Mouse (Mus musculus): ENCODE data around the gene Wfdc2. TPM values are rescaled to one million over a fixed set of nuclear protein-coding genes. Genes with fewer than 3 reads are reported as not detected.
"Not testable (repeated sequence)": the region's sequence is repeated elsewhere in the genome, so short reads cannot be mapped to it uniquely, and the experiment has no call there.

Wfdc2 gene
- polyA plus RNA-seq, 1 experiment from 2014 or later: 36.0 TPM

DNA sequence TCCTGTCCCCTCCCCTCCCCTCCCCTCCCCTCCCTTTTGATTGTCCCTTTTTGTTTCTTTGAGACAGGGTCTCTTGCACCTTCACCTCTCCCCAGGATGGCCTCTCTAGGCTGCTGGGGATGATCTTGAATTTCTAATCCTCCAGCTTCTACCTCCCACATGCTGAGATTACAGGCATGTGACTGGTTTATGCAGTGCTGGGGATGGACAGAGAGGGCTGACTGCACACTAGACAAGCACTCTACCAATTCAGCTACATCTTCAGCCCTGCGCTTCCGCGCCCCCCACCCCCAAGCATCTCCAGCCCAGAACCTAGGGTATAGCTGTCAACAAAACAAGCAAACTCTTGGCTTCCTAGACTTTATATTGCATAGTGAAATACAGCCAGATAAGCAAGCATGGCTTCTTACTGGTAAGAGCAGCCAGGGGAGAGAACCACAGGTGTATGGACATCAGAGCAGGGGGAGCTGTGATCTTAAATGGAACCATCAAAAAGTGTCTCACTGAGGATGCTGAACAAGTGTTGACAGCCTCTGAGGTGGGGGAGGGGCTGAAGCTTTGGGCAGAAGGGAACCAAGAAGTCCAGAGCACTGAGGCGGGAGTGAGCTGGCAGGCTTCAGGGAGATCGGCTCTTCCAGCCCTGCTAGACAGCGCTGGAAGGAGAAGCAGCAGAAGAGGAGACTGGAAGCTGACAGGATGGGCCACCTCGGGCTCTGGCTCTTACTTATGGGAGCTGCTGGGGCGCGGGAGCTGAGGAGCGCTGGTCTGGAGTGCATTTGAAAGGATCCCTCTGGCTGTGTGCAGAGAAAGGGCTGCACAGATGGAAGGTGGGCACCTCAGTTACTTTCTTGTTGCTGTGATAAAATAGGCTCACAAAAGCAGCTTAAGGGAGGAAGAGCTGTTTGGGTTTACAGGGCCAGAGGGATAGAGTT lies 12.0 kb upstream of the Wfdc2 start:
- peaks cover 11% of the 10 kb centered on the region; the same call in 1 of the 2 replicates for H3K27me3 ChIP-seq
- 27% methylated on average over 10 of the region's 10 CpGs for whole genome bisulfite sequencing
- no peak overlapping the region for H3K27ac ChIP-seq
- ATAC-seq (ENCODE audit: low FRiP score, low read depth): no peak
- no peaks in the 10 kb centered on the region for H3K36me3 ChIP-seq
- H3K9me3 ChIP-seq: no peaks in the 10 kb centered on the region
- H3K9ac ChIP-seq: peak overlapping the region; percentile 43; the same call in 1 of the 2 replicates
- H3K4me2 ChIP-seq (replicated peaks): 0 out of 2 replicates have a peak overlapping the region, but pooled peaks have one; percentile 11
- no peak overlapping the region for H3K4me3 ChIP-seq
- H3K4me1 ChIP-seq: 0 out of 2 replicates have a peak, but pooled peaks cover 6% of the 10 kb centered on the region

DNA sequence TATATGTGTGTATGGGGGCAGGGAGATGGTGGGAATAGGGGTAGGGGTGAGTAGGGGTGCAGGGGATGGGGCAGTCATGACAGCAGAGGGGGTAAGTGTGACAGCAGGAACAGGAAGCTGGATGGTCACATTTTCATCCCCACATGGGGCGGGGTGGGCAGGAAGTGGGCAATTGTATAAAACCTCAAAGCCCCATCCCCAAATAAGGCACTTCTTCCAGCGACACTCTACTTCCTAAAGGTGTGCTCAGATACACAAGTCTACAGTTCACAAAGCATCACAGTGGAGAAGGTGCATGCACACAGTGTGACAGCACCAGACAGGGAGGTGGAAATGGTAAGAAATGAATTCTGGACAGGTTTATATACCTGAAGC lies 11.3 kb upstream of the Wfdc2 start:
- Histone ChIP-seq H3K27ac (no peak overlapping the region), H3K4me3 (no peak overlapping the region), H3K27me3 (peaks cover 11% of the 10 kb centered on the region; the same call in 1 of the 2 replicates), H3K4me2 (replicated peaks) (no peak overlapping the region), H3K4me1 (0 out of 2 replicates have a peak, but pooled peaks cover 6% of the 10 kb centered on the region), H3K36me3 (no peaks in the 10 kb centered on the region), H3K9ac (no peak overlapping the region; the same call in 1 of the 2 replicates), H3K9me3 (no peaks in the 10 kb centered on the region)
- WGBS: 78% methylated on average over 2 of the region's 2 CpGs
- no peak for ATAC-seq (ENCODE audit: low FRiP score, low read depth)

DNA sequence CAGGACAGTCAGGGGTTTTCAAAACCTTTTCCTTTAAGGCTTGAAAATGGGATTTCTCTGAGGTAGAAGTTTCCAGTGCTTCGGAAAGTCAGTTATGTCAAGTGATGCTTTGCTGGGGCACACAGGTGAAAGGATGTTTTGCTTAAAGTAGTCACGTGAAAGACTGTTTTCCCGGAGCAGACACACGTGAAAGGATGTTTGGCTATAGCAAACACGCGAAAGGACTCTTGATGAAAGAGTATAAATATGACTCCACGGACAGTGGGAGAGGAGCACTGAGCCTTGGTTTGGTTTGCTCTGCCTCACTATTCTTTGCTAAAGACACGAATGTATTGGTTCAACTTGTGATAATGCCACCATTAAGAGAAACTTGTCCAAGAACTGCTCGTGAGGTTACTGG lies 10.7 kb upstream of the Wfdc2 start:
- no peaks in the 10 kb centered on the region for H3K9me3 ChIP-seq
- no peak overlapping the region for H3K9ac ChIP-seq
- H3K36me3 ChIP-seq: no peaks in the 10 kb centered on the region
- H3K4me3 ChIP-seq: no peak overlapping the region
- peaks cover 11% of the 10 kb centered on the region; the same call in 1 of the 2 replicates for H3K27me3 ChIP-seq
- H3K4me2 ChIP-seq (replicated peaks): no peak overlapping the region
- H3K4me1 ChIP-seq: 0 out of 2 replicates have a peak, but pooled peaks cover 6% of the 10 kb centered on the region
- ATAC-seq (ENCODE audit: low FRiP score, low read depth): no peak
- 88% methylated on average over 9 of the region's 9 CpGs for WGBS
- no peak overlapping the region for H3K27ac ChIP-seq

DNA sequence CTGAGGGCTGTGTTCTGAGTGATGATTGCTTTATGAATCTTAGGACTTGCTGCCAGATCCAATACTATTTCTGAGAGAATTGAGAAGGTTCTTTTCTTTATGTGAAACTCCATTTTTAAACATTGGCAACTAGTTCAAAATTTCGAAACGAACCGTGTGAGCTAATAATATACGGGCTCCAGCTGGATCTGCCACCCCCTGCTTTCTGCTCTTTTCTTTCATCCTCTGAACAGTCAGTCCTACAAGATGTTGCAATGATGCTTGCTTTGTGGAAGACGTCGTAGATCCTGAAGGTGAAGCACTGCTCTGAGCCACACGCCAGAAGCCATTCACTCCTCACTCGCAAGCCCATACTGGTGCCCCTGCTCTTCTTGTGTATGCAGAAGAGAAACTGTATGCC lies 3.8 kb upstream of the Wfdc2 start:
- no peaks in the 10 kb centered on the region for H3K36me3 ChIP-seq
- peaks cover 12% of the 10 kb centered on the region for H3K27me3 ChIP-seq
- no peak overlapping the region for H3K27ac ChIP-seq
- no peak for ATAC-seq (ENCODE audit: low FRiP score, low read depth)
- H3K4me2 ChIP-seq (replicated peaks): no peak overlapping the region
- no peak overlapping the region for H3K4me3 ChIP-seq
- 79% methylated on average over 8 of the region's 8 CpGs for WGBS
- no peaks in the 10 kb centered on the region for H3K9me3 ChIP-seq
- peaks cover 13% of the 10 kb centered on the region for H3K4me1 ChIP-seq
- H3K9ac ChIP-seq: no peak overlapping the region

DNA sequence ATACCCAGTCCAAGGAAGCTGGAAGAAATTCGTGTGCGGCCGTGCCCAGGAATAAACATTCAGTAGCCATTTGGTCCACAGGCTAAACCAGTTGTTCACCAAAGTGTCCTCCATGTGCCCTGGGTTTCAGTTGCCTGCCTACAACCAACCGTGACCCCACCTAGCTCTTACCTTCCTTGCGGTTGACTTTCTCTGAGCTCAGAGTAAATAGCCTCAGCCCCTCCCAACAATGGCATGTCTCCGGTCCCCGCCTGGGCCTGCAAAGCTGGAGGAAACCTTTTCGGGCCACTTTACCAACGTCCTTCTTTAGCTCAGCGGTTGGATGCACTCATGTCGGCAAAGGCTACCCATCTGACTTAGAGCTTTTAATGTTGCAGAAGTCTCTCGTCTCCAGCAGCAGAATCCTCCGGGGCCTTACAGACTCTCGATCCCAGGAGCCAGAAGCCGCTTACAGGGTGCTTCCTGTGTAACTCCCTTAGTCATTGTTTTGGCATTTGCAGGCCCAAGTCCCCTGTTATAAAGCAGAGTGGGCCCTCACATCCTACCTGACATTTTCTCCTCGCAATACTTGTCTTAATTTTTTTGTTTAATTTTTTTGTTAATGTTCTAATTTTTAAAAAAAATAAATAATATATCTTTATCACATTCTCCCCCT lies 3.1 kb upstream of the Wfdc2 start:
- Histone ChIP-seq H3K4me2 (replicated peaks) (no peak overlapping the region), H3K27me3 (peaks cover 12% of the 10 kb centered on the region), H3K36me3 (no peaks in the 10 kb centered on the region), H3K9ac (no peak overlapping the region), H3K27ac (no peak overlapping the region), H3K4me3 (no peak overlapping the region), H3K4me1 (peaks cover 18% of the 10 kb centered on the region), H3K9me3 (no peaks in the 10 kb centered on the region)
- no peak for ATAC-seq (ENCODE audit: low FRiP score, low read depth)
- WGBS: 41% methylated on average over 16 of the region's 16 CpGs

DNA sequence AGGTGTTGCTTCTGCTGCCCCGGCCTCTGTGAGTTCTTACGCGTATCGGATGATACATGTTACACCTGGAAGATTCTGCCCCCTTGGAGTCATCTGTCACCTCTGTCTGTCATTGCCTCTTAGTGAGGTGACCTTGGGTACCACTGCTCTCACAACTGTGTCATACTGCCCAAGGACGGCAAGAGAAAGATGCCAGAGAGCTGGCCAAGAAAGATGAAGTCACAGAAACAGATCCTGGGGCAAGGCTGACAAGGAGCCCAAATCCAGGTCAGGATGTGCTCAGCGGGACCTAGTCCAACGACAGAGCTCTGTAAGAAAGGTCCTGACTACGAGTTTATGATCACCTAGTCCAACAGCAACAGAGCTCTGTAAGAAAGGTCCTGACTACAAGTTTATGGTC lies 2.1 kb upstream of the Wfdc2 start:
- Histone ChIP-seq H3K9me3 (no peaks in the 10 kb centered on the region), H3K4me1 (peaks cover 25% of the 10 kb centered on the region), H3K9ac (no peak overlapping the region), H3K4me3 (no peak overlapping the region), H3K27ac (no peak overlapping the region), H3K4me2 (replicated peaks) (no peak overlapping the region), H3K36me3 (no peaks in the 10 kb centered on the region), H3K27me3 (peaks cover 12% of the 10 kb centered on the region)
- WGBS: 83% methylated on average over 8 of the region's 8 CpGs
- no peak for ATAC-seq (ENCODE audit: low FRiP score, low read depth)

DNA sequence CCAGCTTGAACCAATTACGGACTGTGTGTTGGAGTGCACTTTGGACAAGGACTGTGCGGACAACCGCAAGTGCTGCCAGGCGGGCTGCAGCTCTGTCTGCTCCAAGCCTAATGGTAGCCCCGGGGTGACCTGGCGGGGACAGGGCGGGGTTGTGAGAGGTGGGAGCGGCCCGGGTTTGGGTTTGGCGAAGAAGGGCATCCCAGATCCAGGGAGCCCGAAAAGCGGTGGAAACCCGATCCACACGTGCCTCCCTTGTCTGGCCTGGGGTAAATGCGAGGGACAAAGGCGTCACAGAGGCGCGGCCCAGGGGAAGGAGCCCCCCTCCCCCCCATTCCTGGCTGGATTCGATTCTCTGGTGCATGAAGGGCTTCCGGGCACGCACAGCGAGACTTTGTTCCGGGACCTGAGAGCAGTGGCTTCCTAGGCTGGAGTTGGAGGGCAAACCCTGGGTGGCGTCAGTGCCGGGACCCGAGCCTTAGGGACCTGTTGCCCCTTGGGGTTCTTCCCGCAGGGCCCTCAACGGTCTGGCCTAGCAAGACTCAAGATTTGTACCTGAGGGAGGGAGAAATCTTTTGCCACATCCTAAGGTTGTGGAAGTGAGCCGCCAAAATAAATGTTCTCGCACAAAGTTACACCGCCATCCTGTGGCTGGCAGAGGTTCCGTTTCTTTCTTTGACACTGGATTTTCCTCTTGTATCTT lies 1.3 kb downstream of the Wfdc2 start:
- H3K9ac ChIP-seq: peak overlapping the region; percentile 75
- no peak overlapping the region for H3K27ac ChIP-seq
- H3K9me3 ChIP-seq: no peaks in the 10 kb centered on the region
- H3K4me3 ChIP-seq: peak overlapping the region; percentile 50
- H3K4me1 ChIP-seq: peaks cover 25% of the 10 kb centered on the region
- ATAC-seq (ENCODE audit: low FRiP score, low read depth): peak; percentile 76
- peaks cover 8% of the 10 kb centered on the region for H3K27me3 ChIP-seq
- H3K4me2 ChIP-seq (replicated peaks): peak overlapping the region; percentile 92
- WGBS: under 1% methylated on average over 32 of the region's 32 CpGs
- peaks cover 14% of the 10 kb centered on the region for H3K36me3 ChIP-seq

DNA sequence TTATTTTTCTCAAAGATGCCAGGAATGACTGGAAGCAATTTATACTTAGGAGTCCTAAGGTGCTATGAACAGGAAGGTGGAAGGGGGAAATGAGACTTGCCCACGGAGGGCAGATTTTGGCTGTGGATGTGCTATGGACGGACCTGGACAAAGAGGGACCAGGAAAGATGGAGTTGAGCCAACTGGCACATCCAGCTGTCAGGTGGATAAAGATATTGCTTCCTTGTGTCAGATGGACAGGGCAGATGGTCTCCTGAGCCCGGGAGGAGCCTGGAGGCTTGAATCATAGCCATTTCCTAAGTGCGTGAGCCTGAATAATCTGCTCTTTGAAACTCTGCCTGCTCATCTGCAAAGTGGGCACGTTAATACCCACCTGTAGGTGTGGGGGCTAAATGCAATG lies 2.1 kb downstream of the Wfdc2 start:
- Histone ChIP-seq H3K4me3 (no peak overlapping the region), H3K9ac (no peak overlapping the region), H3K36me3 (peaks cover 14% of the 10 kb centered on the region), H3K27me3 (peaks cover 8% of the 10 kb centered on the region), H3K27ac (no peak overlapping the region), H3K9me3 (no peaks in the 10 kb centered on the region), H3K4me1 (peaks cover 25% of the 10 kb centered on the region), H3K4me2 (replicated peaks) (peak overlapping the region; percentile 92)
- WGBS: 73% methylated on average over 5 of the region's 5 CpGs
- no peak for ATAC-seq (ENCODE audit: low FRiP score, low read depth)

DNA sequence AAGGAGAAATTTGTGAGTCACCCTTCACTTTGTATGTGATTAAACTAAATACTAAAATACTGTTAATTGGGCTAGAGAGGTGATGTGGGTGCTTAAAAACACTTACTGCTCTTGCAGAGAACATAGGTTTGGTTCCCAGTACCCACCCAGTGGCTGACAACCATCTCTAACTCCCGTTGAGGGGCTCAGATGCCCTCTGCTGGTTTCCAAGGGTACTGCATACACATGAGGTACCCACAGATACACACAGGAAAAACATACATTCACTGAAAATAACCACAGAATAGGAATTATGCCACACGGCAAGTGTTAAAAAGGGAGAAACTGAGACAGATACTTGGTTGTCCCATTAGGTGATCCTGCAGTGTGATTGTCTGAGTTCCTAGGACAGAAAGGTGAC lies 4.8 kb downstream of the Wfdc2 start:
- Histone ChIP-seq H3K4me3 (no peak overlapping the region), H3K9ac (no peak overlapping the region), H3K36me3 (peaks cover 14% of the 10 kb centered on the region), H3K4me1 (peaks cover 25% of the 10 kb centered on the region), H3K9me3 (no peaks in the 10 kb centered on the region), H3K27ac (no peak overlapping the region), H3K27me3 (peaks cover 5% of the 10 kb centered on the region), H3K4me2 (replicated peaks) (no peak overlapping the region)
- 88% methylated on average over 2 of the region's 2 CpGs for WGBS
- no peak for ATAC-seq (ENCODE audit: low FRiP score, low read depth)

DNA sequence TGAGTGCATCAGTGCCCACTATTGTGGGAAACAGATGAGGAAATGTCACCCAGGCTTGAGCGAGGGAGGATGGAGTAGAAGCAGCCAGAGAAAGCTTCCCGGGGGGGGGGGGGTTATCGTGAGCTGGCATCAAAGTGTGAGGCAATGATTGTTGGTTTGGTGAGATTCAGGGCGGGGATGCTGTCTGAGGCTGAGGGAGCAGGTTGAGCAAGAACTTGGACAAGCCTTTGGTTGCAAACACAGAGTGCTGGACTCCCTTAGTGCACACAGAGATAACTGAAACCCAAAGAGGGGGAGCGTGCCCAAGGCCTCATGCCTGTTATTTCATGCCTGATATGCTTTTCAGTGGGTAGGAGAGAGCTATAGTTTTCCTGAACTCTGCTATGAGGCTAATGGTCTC lies 5.2 kb downstream of the Wfdc2 start:
- H3K4me3 ChIP-seq: no peak overlapping the region
- H3K4me2 ChIP-seq (replicated peaks): no peak overlapping the region
- peaks cover 23% of the 10 kb centered on the region for H3K4me1 ChIP-seq
- H3K9me3 ChIP-seq: no peaks in the 10 kb centered on the region
- peaks cover under 1% of the 10 kb centered on the region for H3K27me3 ChIP-seq
- no peak overlapping the region for H3K9ac ChIP-seq
- no peak overlapping the region for H3K27ac ChIP-seq
- peaks cover 14% of the 10 kb centered on the region for H3K36me3 ChIP-seq
- ATAC-seq (ENCODE audit: low FRiP score, low read depth): no peak
- WGBS: 91% methylated on average over 5 of the region's 5 CpGs

DNA sequence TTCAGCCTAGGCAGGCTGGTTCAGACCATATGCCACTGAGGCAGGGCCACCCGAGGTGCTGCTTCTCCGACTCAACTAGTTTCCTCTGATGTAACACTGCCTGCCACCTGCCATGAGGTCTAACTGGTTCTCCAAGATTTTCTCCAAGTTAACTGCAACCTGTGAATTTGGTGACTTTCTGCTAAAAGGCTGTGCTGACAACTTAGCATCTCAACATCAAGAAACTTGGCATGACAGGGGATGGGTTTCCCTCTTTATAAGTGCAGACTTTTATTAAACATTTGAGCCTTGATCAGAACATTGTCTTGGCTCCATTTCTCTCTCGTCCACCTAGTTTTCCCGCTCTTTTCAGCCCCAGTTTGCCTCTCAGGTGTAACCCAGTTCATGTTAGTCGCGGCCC lies 11.1 kb downstream of the Wfdc2 start, which contains the start of gene Spint3:
Gene Spint3, minus strand, starts transcription at position 101 of the 400 bp plus-strand sequence.
- H3K9me3 ChIP-seq; H3K4me2 ChIP-seq (replicated peaks); H3K4me1 ChIP-seq; H3K27me3 ChIP-seq; H3K9ac ChIP-seq; H3K27ac ChIP-seq; H3K4me3 ChIP-seq; ATAC-seq (ENCODE audit: low FRiP score, low read depth); H3K36me3 ChIP-seq: not testable (repeated sequence)
- WGBS: 81% methylated on average over 6 of the region's 6 CpGs

All from limb, embryonic 13.5 days (tissue).